Mouse (Mus musculus): ENCODE data around the gene Sipa1l1. TPM values are rescaled to one million over a fixed set of nuclear protein-coding genes. Genes with fewer than 3 reads are reported as not detected.
A peak's percentile ranks its signal among the peaks of the same experiment; 100 is the strongest.

Sipa1l1 gene
- total and polyA plus RNA-seq, 2 experiments from 2014 or later = 7.0 to 17.1 TPM

- WGBS = 66% methylated on average over 6 of the region's 6 CpGs
- Histone ChIP-seq H3K27ac (ENCODE audit: low read depth) (0 out of 2 replicates have a peak overlapping the region, but pooled peaks have one; percentile 16), H3K36me3 (replicated peaks; ENCODE audit: control insufficient read depth, insufficient read depth, low read length) (no peaks in the 10 kb centered on the region), H3K4me1 (ENCODE audit: control insufficient read depth, insufficient read depth) (peaks cover 29% of the 10 kb centered on the region), H3K4me2 (ENCODE audit: low read depth, low read length) (0 out of 2 replicates have a peak overlapping the region, but pooled peaks have one; percentile 4), H3K27me3 (ENCODE audit: control insufficient read depth, insufficient read depth, low read length) (no peaks in the 10 kb centered on the region), H3K9ac (replicated peaks; ENCODE audit: low read depth, low read length) (no peak overlapping the region), H3K4me3 (ENCODE audit: low read depth, low read length) (no peak overlapping the region), H3K9me3 (replicated peaks; ENCODE audit: control insufficient read depth, low read length) (no peaks in the 10 kb centered on the region)
- no peak for ATAC-seq (ENCODE audit: insufficient read depth, low read depth)
- TF ChIP-seq EP300 (IDR thresholded peaks at IDR 0.05; ENCODE audit: low read depth) = no peak
- no peak for TF ChIP-seq CTCF (IDR thresholded peaks at IDR 0.05; ENCODE audit: low read depth)
- DNase-seq (ENCODE audit: low spot score) = no peak
Measured at GRCm38 (mm10) chr12:82350891-82351290, 181.8 kb downstream of the Sipa1l1 start.

GRCm38 (mm10) chr12:82353660-82354059 lies 184.5 kb downstream of the Sipa1l1 start:
- DNase-seq (ENCODE audit: low spot score) = no peak
- Histone ChIP-seq H3K4me3 (ENCODE audit: low read depth, low read length) (no peak overlapping the region), H3K9ac (replicated peaks; ENCODE audit: low read depth, low read length) (no peak overlapping the region), H3K36me3 (replicated peaks; ENCODE audit: control insufficient read depth, insufficient read depth, low read length) (0 out of 2 replicates have a peak, but pooled peaks cover 6% of the 10 kb centered on the region), H3K4me1 (ENCODE audit: control insufficient read depth, insufficient read depth) (peaks cover 29% of the 10 kb centered on the region), H3K27ac (ENCODE audit: low read depth) (no peak overlapping the region), H3K9me3 (replicated peaks; ENCODE audit: control insufficient read depth, low read length) (no peaks in the 10 kb centered on the region), H3K4me2 (ENCODE audit: low read depth, low read length) (no peak overlapping the region), H3K27me3 (ENCODE audit: control insufficient read depth, insufficient read depth, low read length) (no peaks in the 10 kb centered on the region)
- TF ChIP-seq EP300 (IDR thresholded peaks at IDR 0.05; ENCODE audit: low read depth) (no peak), CTCF (IDR thresholded peaks at IDR 0.05; ENCODE audit: low read depth) (no peak)
- WGBS = 70% methylated on average over 2 of the region's 2 CpGs
- ATAC-seq (ENCODE audit: insufficient read depth, low read depth) = no peak

GRCm38 (mm10) chr12:82355419-82356149 lies 186.5 kb downstream of the Sipa1l1 start:
- peak; percentile 74 for ATAC-seq (ENCODE audit: insufficient read depth, low read depth)
- Histone ChIP-seq H3K4me2 (ENCODE audit: low read depth, low read length) (peak overlapping the region; percentile 33), H3K9ac (replicated peaks; ENCODE audit: low read depth, low read length) (no peak overlapping the region), H3K27ac (ENCODE audit: low read depth) (peak overlapping the region; percentile 62), H3K9me3 (replicated peaks; ENCODE audit: control insufficient read depth, low read length) (no peaks in the 10 kb centered on the region), H3K27me3 (ENCODE audit: control insufficient read depth, insufficient read depth, low read length) (no peaks in the 10 kb centered on the region), H3K4me3 (ENCODE audit: low read depth, low read length) (0 out of 2 replicates have a peak overlapping the region, but pooled peaks have one; percentile 9), H3K36me3 (replicated peaks; ENCODE audit: control insufficient read depth, insufficient read depth, low read length) (0 out of 2 replicates have a peak, but pooled peaks cover 6% of the 10 kb centered on the region), H3K4me1 (ENCODE audit: control insufficient read depth, insufficient read depth) (peaks cover 28% of the 10 kb centered on the region)
- DNase-seq (ENCODE audit: low spot score) = peak; percentile 20
- TF ChIP-seq EP300 (IDR thresholded peaks at IDR 0.05; ENCODE audit: low read depth) (no peak), CTCF (IDR thresholded peaks at IDR 0.05; ENCODE audit: low read depth) (no peak)
- 40% methylated on average over 10 of the region's 10 CpGs for WGBS

GRCm38 (mm10) chr12:82356476-82356875 lies 187.4 kb downstream of the Sipa1l1 start:
- TF ChIP-seq CTCF (IDR thresholded peaks at IDR 0.05; ENCODE audit: low read depth) = no peak
- no peak for TF ChIP-seq EP300 (IDR thresholded peaks at IDR 0.05; ENCODE audit: low read depth)
- Histone ChIP-seq H3K4me2 (ENCODE audit: low read depth, low read length) (no peak overlapping the region), H3K27ac (ENCODE audit: low read depth) (no peak overlapping the region), H3K4me3 (ENCODE audit: low read depth, low read length) (no peak overlapping the region), H3K36me3 (replicated peaks; ENCODE audit: control insufficient read depth, insufficient read depth, low read length) (0 out of 2 replicates have a peak, but pooled peaks cover 6% of the 10 kb centered on the region), H3K4me1 (ENCODE audit: control insufficient read depth, insufficient read depth) (peaks cover 20% of the 10 kb centered on the region), H3K9me3 (replicated peaks; ENCODE audit: control insufficient read depth, low read length) (no peaks in the 10 kb centered on the region), H3K9ac (replicated peaks; ENCODE audit: low read depth, low read length) (no peak overlapping the region), H3K27me3 (ENCODE audit: control insufficient read depth, insufficient read depth, low read length) (no peaks in the 10 kb centered on the region)
- ATAC-seq (ENCODE audit: insufficient read depth, low read depth) (no peak), DNase-seq (ENCODE audit: low spot score) (no peak)
- 23% methylated on average over 2 of the region's 2 CpGs for WGBS

GRCm38 (mm10) chr12:82357431-82357830 lies 188.3 kb downstream of the Sipa1l1 start:
- Histone ChIP-seq H3K4me1 (ENCODE audit: control insufficient read depth, insufficient read depth) (peaks cover 17% of the 10 kb centered on the region), H3K4me3 (ENCODE audit: low read depth, low read length) (no peak overlapping the region), H3K36me3 (replicated peaks; ENCODE audit: control insufficient read depth, insufficient read depth, low read length) (peaks cover 8% of the 10 kb centered on the region; the same call in 1 of the 2 replicates), H3K27me3 (ENCODE audit: control insufficient read depth, insufficient read depth, low read length) (no peaks in the 10 kb centered on the region), H3K9me3 (replicated peaks; ENCODE audit: control insufficient read depth, low read length) (no peaks in the 10 kb centered on the region), H3K9ac (replicated peaks; ENCODE audit: low read depth, low read length) (no peak overlapping the region), H3K4me2 (ENCODE audit: low read depth, low read length) (no peak overlapping the region), H3K27ac (ENCODE audit: low read depth) (no peak overlapping the region)
- 84% methylated on average over 5 of the region's 5 CpGs for WGBS
- ATAC-seq (ENCODE audit: insufficient read depth, low read depth) (no peak), DNase-seq (ENCODE audit: low spot score) (no peak)
- TF ChIP-seq EP300 (IDR thresholded peaks at IDR 0.05; ENCODE audit: low read depth) (no peak), CTCF (IDR thresholded peaks at IDR 0.05; ENCODE audit: low read depth) (no peak)
